Mouse (Mus musculus): ENCODE data around the gene Tbc1d5. TPM values are rescaled to one million over a fixed set of nuclear protein-coding genes. Genes with fewer than 3 reads are reported as not detected.

Gene Tbc1d5
- total and polyA plus RNA-seq, 3 experiments: 6.6 to 13.9 (median 7.7) TPM

- H3K9ac ChIP-seq (ENCODE audit: insufficient read depth, low read depth): no peak overlapping the region
- H3K4me1 ChIP-seq (ENCODE audit: control insufficient read depth in 1 of 2, insufficient read depth in 2 of 2): peaks cover 0 to 6% of the 10 kb centered on the region in 2 experiments; a peak in 1 of 4 replicates
- dilution Hi-C loops (cut with MboI; ENCODE audit: extremely low pct_ligation_motif_present, extremely low pct_unique_long_range_greater_than_20kb, low sequenced_read_pairs) (no loop called here), in situ Hi-C loops (cut with MboI; ENCODE audit: low pct_ligation_motif_present, low pct_unique_long_range_greater_than_20kb, low sequenced_read_pairs) (no loop called here)
- TF ChIP-seq EP300 (IDR thresholded peaks at IDR 0.05; ENCODE audit: low read length): no peak
- TF ChIP-seq CTCF (conservative IDR thresholded peaks at IDR 0.05 in 1 of 2, IDR thresholded peaks at IDR 0.05 in 1 of 2; ENCODE audit: low read depth in 2 of 2, low read length in 2 of 2): no peak
- TF ChIP-seq JUND (conservative IDR thresholded peaks at IDR 0.05; ENCODE audit: low read depth, low read length): no peak
- TF ChIP-seq POLR2AphosphoS2 (IDR thresholded peaks at IDR 0.05; ENCODE audit: low read depth, low read length): no peak
- TF ChIP-seq UBTF (IDR thresholded peaks at IDR 0.05; ENCODE audit: low read depth, low read length): no peak
- DNase-seq (ENCODE audit: extremely low read depth): no peak
- H3K4me2 ChIP-seq (ENCODE audit: insufficient read depth, low read depth, poor library complexity, severe bottlenecking): no peak overlapping the region
- H3K9me3 ChIP-seq (replicated peaks; ENCODE audit: low read length): no peaks in the 10 kb centered on the region
- no peak overlapping the region for H3K4me3 ChIP-seq (replicated peaks in 1 of 3; ENCODE audit: low read depth in 2 of 3, low read length in 2 of 3, poor library complexity in 1 of 3)
- H3K27ac ChIP-seq (ENCODE audit: insufficient read depth, low read depth): no peak overlapping the region
- peaks cover 0 to 3% of the 10 kb centered on the region in 2 experiments for H3K36me3 ChIP-seq (replicated peaks in 1 of 2; ENCODE audit: control insufficient read depth in 1 of 2, insufficient read depth in 1 of 2, low read length in 1 of 2)
- H3K27me3 ChIP-seq (replicated peaks): no peaks in the 10 kb centered on the region
- no peaks in the 10 kb centered on the region for H3K79me2 ChIP-seq (replicated peaks; ENCODE audit: control insufficient read depth, extremely low read depth, insufficient read depth, poor library complexity, severe bottlenecking)
Observed at GRCm38 (mm10) chr17:50908160-50908559, 271.0 kb downstream of the Tbc1d5 start.

- Histone ChIP-seq H3K36me3 (replicated peaks in 1 of 2; ENCODE audit: control insufficient read depth in 1 of 2, insufficient read depth in 1 of 2, low read length in 1 of 2) (peaks cover 0 to 5% of the 10 kb centered on the region in 2 experiments), H3K9ac (ENCODE audit: insufficient read depth, low read depth) (no peak overlapping the region), H3K27ac (ENCODE audit: insufficient read depth, low read depth) (no peak overlapping the region), H3K4me3 (replicated peaks in 1 of 3; ENCODE audit: low read depth in 2 of 3, low read length in 2 of 3, poor library complexity in 1 of 3) (no peak overlapping the region), H3K27me3 (replicated peaks) (no peaks in the 10 kb centered on the region), H3K9me3 (replicated peaks; ENCODE audit: low read length) (no peaks in the 10 kb centered on the region), H3K79me2 (replicated peaks; ENCODE audit: control insufficient read depth, extremely low read depth, insufficient read depth, poor library complexity, severe bottlenecking) (no peaks in the 10 kb centered on the region), H3K4me2 (ENCODE audit: insufficient read depth, low read depth, poor library complexity, severe bottlenecking) (no peak overlapping the region), H3K4me1 (ENCODE audit: control insufficient read depth in 1 of 2, insufficient read depth in 2 of 2) (peaks cover 0 to 6% of the 10 kb centered on the region in 2 experiments; a peak in 1 of 4 replicates)
- dilution Hi-C loops (cut with MboI; ENCODE audit: extremely low pct_ligation_motif_present, extremely low pct_unique_long_range_greater_than_20kb, low sequenced_read_pairs): no loop called here
- no peak for DNase-seq (ENCODE audit: extremely low read depth)
- TF ChIP-seq POLR2A (IDR thresholded peaks at IDR 0.05; ENCODE audit: low read depth, low read length) (no peak), GABPA (IDR thresholded peaks at IDR 0.05; ENCODE audit: insufficient replicate concordance, low read depth, low read length) (no peak), MAZ (IDR thresholded peaks at IDR 0.05; ENCODE audit: low read depth, low read length) (no peak), BHLHE40 (IDR thresholded peaks at IDR 0.05; ENCODE audit: low read depth, low read length) (no peak), TCF12 (IDR thresholded peaks at IDR 0.05; ENCODE audit: low read depth, low read length) (no peak), ZMIZ1 (IDR thresholded peaks at IDR 0.05; ENCODE audit: low read depth, low read length) (no peak), MEF2A (IDR thresholded peaks at IDR 0.05; ENCODE audit: borderline replicate concordance, low read depth, low read length) (no peak), ZC3H11A (IDR thresholded peaks at IDR 0.05; ENCODE audit: low read depth, low read length) (no peak)
- in situ Hi-C loops (cut with MboI; ENCODE audit: low pct_ligation_motif_present, low pct_unique_long_range_greater_than_20kb, low sequenced_read_pairs): no loop called here
Observed at GRCm38 (mm10) chr17:50906630-50907029, 272.5 kb downstream of the Tbc1d5 start.

GRCm38 (mm10) chr17:50904463-50904862, 274.7 kb downstream of the Tbc1d5 start:
- H3K27me3 ChIP-seq (replicated peaks): no peaks in the 10 kb centered on the region
- in situ Hi-C loops (cut with MboI; ENCODE audit: low pct_ligation_motif_present, low pct_unique_long_range_greater_than_20kb, low sequenced_read_pairs): no loop called here
- dilution Hi-C loops (cut with MboI; ENCODE audit: extremely low pct_ligation_motif_present, extremely low pct_unique_long_range_greater_than_20kb, low sequenced_read_pairs): no loop called here
- TF ChIP-seq RAD21 (IDR thresholded peaks at IDR 0.05; ENCODE audit: low read depth, low read length) (no peak), NRF1 (IDR thresholded peaks at IDR 0.05; ENCODE audit: low read depth, low read length) (no peak), NELFE (IDR thresholded peaks at IDR 0.05; ENCODE audit: low read depth, low read length) (no peak), SMC3 (IDR thresholded peaks at IDR 0.05; ENCODE audit: low read depth, low read length) (no peak), ZNF384 (IDR thresholded peaks at IDR 0.05; ENCODE audit: low read depth, low read length) (no peak)
- no peak overlapping the region for H3K4me2 ChIP-seq (ENCODE audit: insufficient read depth, low read depth, poor library complexity, severe bottlenecking)
- H3K9ac ChIP-seq (ENCODE audit: insufficient read depth, low read depth): no peak overlapping the region
- H3K79me2 ChIP-seq (replicated peaks; ENCODE audit: control insufficient read depth, extremely low read depth, insufficient read depth, poor library complexity, severe bottlenecking): no peaks in the 10 kb centered on the region
- peaks cover 0 to 4% of the 10 kb centered on the region in 2 experiments for H3K36me3 ChIP-seq (replicated peaks in 1 of 2; ENCODE audit: control insufficient read depth in 1 of 2, insufficient read depth in 1 of 2, low read length in 1 of 2)
- H3K4me1 ChIP-seq (ENCODE audit: control insufficient read depth in 1 of 2, insufficient read depth in 2 of 2): no peaks in the 10 kb centered on the region
- H3K4me3 ChIP-seq (replicated peaks in 1 of 3; ENCODE audit: low read depth in 2 of 3, low read length in 2 of 3, poor library complexity in 1 of 3): no peak overlapping the region
- no peak overlapping the region for H3K27ac ChIP-seq (ENCODE audit: insufficient read depth, low read depth)
- H3K9me3 ChIP-seq (replicated peaks; ENCODE audit: low read length): no peaks in the 10 kb centered on the region
- DNase-seq (ENCODE audit: extremely low read depth): no peak
